Mouse (Mus musculus): ENCODE data around the gene Mylk3.

Gene Mylk3

DNA sequence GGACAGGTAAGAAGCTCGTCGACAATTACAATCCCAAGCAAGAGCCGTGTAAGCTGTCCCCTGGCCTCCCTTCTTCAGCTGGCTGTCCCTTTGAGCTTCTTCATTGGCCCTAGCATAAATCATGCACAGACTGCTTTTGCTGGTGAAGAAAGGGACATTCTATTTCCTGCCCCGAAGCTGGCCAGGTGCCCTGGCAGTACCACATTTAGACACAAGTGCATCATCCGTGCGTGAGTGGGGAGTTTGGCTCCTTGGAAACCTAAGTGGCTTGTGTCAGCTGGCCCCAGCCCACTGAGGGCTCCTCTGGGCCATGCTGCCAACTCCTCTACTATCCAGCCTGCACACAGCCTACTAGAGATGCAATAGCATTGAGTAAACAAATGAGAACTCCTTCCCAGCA is at the start of gene Mylk3:
Mylk3 (minus strand) TSS at position 141 of the 400 bp plus-strand sequence.
- no peak for DNase-seq

- DNase-seq: no peak
Observed at GRCm38 (mm10) chr8:85435736-85436135, 49.6 kb upstream of the Mylk3 start.

DNA sequence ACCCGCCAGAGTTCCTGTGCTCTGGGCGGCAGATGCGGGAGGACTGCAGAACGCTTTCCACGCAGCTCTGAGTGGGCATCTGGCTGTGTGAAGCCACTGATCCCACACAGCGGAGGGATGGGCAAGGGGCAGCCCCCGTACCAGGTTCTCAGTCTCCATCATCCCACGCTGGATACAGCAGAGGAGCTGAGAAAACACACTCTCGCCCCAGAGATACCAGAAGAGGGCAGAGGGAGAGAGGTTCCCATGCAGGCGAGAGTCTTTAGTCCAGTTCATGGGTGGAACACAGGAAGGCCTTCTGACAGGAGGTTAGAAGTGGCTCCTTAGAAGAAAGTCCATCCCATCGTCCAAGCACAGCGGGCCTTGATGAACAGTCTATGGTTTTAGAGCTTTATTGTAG is 48.7 kb upstream of the Mylk3 start:
- no peak for DNase-seq

- no peak for DNase-seq
Observed at GRCm38 (mm10) chr8:85433017-85433393, 46.9 kb upstream of the Mylk3 start.

- DNase-seq: peak; percentile 96
Observed at GRCm38 (mm10) chr8:85432168-85433016, 46.2 kb upstream of the Mylk3 start, which contains the start of gene 4921524J17Rik. TSS of gene 4921524J17Rik (minus strand) at chr8:85432833.

DNA sequence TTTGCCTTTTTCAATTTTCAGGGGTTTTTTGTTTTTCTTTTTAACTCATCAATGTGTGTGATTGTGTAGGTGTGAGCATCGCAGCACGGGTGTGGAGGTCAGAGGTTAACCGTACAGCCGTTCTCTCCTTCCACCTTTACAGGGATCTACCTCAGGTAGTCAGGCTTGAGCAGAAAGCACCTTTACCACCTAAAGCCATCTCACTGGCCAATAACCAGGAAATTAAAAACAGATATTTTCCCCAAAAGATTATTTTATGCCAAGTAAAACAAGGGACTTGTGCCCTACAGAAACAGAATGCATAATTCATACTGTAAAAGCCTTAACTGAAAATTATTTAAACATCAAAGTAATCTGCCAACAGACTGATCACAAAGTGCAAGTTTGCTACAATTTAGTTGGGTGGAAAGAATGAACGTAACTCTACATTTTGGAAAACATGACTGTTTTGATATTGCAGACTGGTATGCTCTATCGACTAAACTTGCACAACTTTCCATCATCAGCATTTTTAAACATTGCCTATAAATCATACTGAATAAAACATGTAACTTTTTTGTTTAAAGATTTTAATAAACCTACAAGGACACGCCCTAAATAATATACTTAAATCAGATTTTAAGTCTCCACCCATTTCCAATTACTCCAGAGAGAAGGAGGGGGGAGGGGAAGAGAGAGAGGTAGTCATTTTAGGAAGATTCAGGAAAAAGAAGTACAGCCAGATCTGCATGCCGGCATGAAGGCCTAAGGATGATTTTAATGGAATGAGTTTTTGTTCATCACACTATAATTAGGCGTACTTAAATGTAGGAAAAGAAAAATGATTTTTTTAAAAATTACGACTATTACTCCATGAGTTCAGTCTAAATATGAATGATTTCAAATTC is 45.4 kb upstream of the Mylk3 start:
- DNase-seq: no peak

- peak; percentile 26 for DNase-seq
Observed at GRCm38 (mm10) chr8:85430801-85431200, 44.7 kb upstream of the Mylk3 start.

GRCm38 (mm10) chr8:85429219-85429618 is 43.1 kb upstream of the Mylk3 start:
- DNase-seq: no peak

DNA sequence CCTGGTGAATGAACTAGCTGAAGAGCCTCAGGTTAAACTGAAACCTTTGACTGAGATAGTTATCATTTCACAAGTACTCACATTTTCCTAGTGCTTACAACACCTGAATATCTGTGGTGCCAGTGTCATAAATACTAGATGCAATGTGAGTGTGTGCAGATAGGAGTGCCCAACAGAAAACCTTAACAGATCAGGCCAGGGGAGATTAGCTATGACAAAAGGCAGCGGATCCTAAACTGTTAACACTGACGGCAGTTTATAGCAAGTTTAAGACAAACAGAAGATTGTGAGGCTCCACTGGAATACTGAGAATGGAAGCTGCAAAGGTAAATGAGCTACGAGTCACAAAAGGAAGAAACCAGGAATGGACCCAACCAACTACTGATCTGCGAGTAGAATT is 40.9 kb upstream of the Mylk3 start:
- no peak for DNase-seq

DNA sequence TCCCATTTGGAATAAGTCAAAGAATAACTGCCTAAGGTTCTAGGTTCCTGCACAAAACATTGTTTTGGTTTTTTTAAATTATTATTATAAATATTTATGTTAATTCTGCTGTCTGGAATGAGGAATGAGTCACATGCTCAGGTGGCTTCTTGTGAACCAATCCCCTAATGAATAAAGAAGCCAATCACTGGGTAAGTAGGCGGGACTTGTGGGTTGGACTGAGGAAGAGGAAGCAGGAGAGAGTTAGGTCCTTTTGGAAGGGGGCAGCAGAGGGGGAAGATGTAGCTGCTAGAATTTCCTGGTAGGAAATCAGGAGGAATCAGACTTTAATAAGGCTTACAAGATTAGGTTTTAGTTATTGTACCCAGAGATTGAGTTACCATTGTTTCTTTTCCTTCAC is 35.2 kb upstream of the Mylk3 start:
- no peak for DNase-seq

DNA sequence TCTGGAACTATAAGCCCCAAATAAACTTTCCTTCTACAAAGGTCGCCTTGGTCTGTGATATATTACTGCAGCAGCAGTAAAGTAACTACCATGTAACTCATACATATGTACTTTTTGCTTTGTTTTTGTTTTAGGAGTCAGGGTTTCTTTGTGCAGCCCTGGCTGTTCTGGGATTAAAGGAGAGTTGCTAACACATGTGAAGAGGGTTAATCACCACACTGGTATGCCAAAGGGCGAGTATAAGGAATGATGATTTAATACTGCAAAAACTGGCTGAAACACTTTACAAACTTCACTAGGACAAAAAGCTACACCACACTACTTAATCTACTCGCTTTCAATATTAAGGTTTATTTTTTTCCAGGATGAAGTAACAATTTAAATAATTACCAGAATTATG is 22.4 kb upstream of the Mylk3 start:
- no peak for DNase-seq

- DNase-seq: peak; percentile 54
Observed at GRCm38 (mm10) chr8:85408053-85408505, 21.9 kb upstream of the Mylk3 start.

GRCm38 (mm10) chr8:85405961-85406360 is 19.8 kb upstream of the Mylk3 start:
- DNase-seq: no peak

DNA sequence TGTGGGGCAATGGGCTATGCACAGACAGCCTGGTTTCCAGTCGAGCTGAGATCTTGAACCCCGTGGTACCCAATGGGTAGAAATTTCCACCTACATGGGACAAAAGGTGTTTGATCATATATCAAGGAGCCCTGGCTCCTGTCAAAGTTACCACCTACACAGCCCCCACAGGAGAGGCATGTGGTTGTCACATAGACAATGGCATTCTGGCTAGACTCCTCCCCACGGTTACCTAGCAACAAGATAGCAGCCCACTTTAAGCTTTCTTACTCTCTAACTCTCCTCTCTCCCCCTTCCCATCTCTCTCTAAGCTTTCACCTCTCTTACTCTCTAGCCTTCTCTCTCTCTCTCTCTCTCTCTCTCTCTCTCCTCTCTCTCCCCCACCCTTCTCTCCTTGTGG is 19.3 kb upstream of the Mylk3 start:
- no peak for DNase-seq

- no peak for DNase-seq
Observed at GRCm38 (mm10) chr8:85398548-85398947, 12.4 kb upstream of the Mylk3 start.

DNA sequence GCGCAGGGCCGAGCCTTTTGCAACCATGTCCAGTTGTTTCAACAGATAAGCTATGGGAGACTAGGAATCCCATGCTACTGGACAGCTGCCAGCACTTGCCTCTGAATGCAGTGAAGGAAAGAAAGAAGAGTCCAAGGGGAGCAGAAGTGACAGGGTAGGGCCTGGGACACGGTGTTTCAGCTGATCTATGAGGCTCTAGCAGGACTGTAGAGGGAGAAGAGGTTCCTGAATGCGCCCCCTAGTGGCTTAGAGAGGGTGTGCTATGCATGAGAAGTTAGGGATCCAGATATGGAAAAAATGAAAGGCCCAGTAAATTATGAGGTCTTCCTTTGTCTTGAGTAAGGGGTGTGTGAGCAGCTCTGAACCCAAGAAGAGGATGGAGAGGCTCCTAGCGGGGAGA is 11.4 kb upstream of the Mylk3 start:
- peak; percentile 74 for DNase-seq

DNA sequence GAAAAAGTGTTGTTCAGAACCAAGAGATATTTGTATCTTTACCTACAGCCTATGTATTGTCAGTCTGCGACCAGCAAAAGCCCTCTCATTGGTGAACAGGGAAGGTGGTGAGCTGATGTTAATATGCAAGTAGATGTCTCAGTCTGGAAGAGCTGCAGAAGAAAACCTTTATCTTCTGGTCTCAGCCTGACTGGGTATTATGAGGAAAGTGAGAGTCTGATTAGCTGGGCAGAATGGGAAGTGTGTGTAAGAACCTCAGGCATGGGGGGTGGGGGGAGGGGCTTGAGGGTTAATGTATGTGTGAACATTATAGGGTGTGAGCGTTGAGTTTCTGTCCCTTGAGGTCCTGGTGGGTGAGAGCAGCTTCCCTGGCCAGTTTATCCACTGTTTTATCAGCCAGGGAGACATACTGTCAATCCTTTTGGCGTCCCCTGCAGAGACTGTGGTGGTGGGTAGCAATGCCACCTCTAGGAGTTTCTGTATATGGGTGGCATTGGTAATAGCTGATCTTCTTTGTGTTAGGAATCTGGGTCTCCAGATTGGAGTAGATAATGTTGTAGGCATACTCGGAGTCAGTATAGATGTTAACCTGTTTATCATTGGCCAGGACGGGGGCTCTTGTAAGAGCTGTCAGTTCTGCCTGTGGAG is 10.4 kb upstream of the Mylk3 start:
- no peak for DNase-seq

- DNase-seq: no peak
Observed at GRCm38 (mm10) chr8:85395681-85396431, 9.7 kb upstream of the Mylk3 start.

DNA sequence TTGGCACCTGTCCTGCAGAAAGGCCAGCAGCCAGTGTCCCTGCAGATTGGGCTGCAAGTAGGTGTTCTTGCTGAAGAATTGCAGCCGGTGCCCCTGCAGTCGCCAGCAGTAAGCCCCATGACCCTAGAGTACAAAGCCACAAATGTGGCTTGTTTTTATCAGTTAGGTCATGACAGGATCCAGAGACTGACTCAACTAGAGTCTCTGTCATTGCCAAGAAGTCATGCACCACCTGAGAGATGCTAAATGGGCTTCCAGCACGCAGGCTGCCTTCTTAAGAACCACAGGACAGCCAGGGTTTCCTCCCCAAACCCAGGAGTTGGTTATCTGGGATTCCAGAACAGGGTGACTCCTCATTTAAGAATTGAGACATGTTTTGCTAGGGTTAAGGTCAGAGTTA is 8.9 kb upstream of the Mylk3 start:
- DNase-seq: no peak

DNA sequence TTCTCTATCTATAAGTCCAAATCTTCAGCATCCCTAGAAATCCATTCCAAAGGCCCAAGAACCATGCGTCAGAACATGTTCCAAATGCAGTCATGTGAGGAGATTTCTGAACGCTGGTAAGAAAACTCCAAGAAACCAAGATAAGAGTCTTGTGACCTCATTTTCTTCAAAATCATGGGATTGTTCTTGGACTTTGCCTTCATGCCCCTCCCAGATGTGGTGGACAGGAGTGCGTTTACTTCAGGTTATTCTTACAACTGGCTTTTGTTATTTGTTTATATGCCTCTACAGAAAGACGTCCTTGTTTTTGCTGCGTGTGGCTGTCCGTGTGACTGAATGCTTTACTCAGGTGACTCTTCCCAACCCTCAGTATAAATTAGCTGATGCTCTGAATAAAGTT is 7.1 kb upstream of the Mylk3 start:
- no peak for DNase-seq

DNA sequence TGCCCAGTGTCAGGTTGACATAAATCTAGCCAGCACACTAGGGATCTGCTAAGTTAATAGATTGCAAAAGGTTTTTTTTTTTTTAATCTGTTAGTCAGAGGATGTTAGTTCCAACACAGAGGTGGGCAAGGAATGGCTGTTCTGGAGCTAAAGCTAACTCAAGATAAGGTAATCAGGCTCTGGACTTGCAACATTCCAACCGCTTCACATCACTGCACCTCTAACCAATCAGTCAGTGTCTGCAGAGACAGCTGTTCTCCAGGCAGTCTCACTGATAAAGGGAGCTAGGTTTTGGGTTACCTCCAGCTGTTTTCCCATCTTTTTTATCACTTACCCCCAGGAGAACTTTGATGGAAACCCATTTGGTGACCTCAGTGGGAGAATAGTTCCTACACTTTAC is 5.3 kb upstream of the Mylk3 start:
- no peak for DNase-seq

GRCm38 (mm10) chr8:85381926-85382325 is 4.2 kb downstream of the Mylk3 start:
- no peak for DNase-seq

- DNase-seq: peak; percentile 40
Observed at GRCm38 (mm10) chr8:85380824-85381209, 5.3 kb downstream of the Mylk3 start.
